Mouse (Mus musculus) MEL (cell line): ENCODE measurements around the gene Ccdc159. TPM values are rescaled to one million over a fixed set of nuclear protein-coding genes. Genes with fewer than 3 reads are reported as not detected.
A peak's percentile ranks its signal among the peaks of the same experiment; 100 is the strongest.

Experiments
- DNase-seq: peaks from one replicate; pipeline ENCODE4 v3.0.0; 2011; ENCODE audit warnings: low read depth, low spot score
- H3K27ac ChIP-seq: 2 replicates; pipeline ENCODE4 v1.5.1; 2012; ENCODE audit warnings: low read depth, mild to moderate bottlenecking, control low read depth, low read length, moderate library complexity; ENCODE audit not compliant: control insufficient read depth
- H3K27me3 ChIP-seq, 2 experiments: fragments of 150-350 bp in 1 of 2; sonication (generic) in 1 of 2; 2 replicates each; pipeline ENCODE4 v1.6.1; 2012; ENCODE audit warnings: low read length in 2 of 2, mild to moderate bottlenecking in 2 of 2, improper control_type of control experiment in 1 of 2, moderate library complexity in 1 of 2; ENCODE audit not compliant: insufficient read depth in 2 of 2, control insufficient read depth in 1 of 2
- H3K36me3 ChIP-seq, 2 experiments: 2 replicates each; pipeline ENCODE4 v1.6.1; 2012 to 2014; ENCODE audit warnings: low read length in 2 of 2, improper control_type of control experiment in 1 of 2, inconsistent platforms in 1 of 2, mild to moderate bottlenecking in 1 of 2; ENCODE audit not compliant: insufficient read depth in 2 of 2, control insufficient read depth in 1 of 2
- H3K4me1 ChIP-seq, 2 experiments: fragments of 150-350 bp in 1 of 2; sonication (generic) in 1 of 2; 2 replicates each; pipeline ENCODE4 v1.6.1; 2012; ENCODE audit warnings: low read length in 2 of 2, improper control_type of control experiment in 1 of 2, mild to moderate bottlenecking in 1 of 2; ENCODE audit not compliant: insufficient read depth in 2 of 2, control insufficient read depth in 1 of 2
- H3K4me3 ChIP-seq, 2 experiments: fragments of 150-350 bp in 1 of 2; sonication (generic) in 1 of 2; 2 replicates each; pipeline ENCODE4 v1.5.1; 2012; ENCODE audit warnings: low read depth in 2 of 2, low read length in 2 of 2, mild to moderate bottlenecking in 2 of 2, moderate library complexity in 2 of 2, control low read depth in 1 of 2, improper control_type of control experiment in 1 of 2; ENCODE audit not compliant: control insufficient read depth in 1 of 2, insufficient read depth in 1 of 2
- H3K79me2 ChIP-seq: 2 replicates; pipeline ENCODE4 v1.6.1; 2012; ENCODE audit warnings: mild to moderate bottlenecking, low read length, moderate library complexity; ENCODE audit not compliant: control insufficient read depth, poor library complexity, insufficient read depth
- H3K9ac ChIP-seq: 2 replicates; pipeline ENCODE4 v1.6.1; 2012; ENCODE audit warnings: low read depth, mild to moderate bottlenecking, control low read depth, low read length, moderate library complexity; ENCODE audit not compliant: control insufficient read depth, poor library complexity, severe bottlenecking
- H3K9me3 ChIP-seq: fragments of 150-350 bp; sonication (generic); replicated peaks from 2 replicates; pipeline ENCODE4 v1.6.1; 2012; ENCODE audit warnings: mild to moderate bottlenecking, low read length, improper control_type of control experiment, moderate library complexity; ENCODE audit not compliant: insufficient read depth
- BHLHE40 ChIP-seq: IDR thresholded peaks from 2 replicates; pipeline ENCODE4 v1.6.1; 2012; ENCODE audit warnings: low read depth, mild to moderate bottlenecking, inconsistent platforms, low read length, improper control_type of control experiment, borderline replicate concordance
- CHD1 ChIP-seq: IDR thresholded peaks from 2 replicates; pipeline ENCODE4 v1.6.1; 2012; ENCODE audit warnings: low read depth, mild to moderate bottlenecking, inconsistent platforms, low read length, improper control_type of control experiment
- CTCF ChIP-seq, 3 experiments: IDR thresholded peaks in 2 of 3; conservative IDR thresholded peaks in 1 of 3; 2 replicates each; pipeline ENCODE4 v1.5.1; 2011 to 2012; ENCODE audit warnings: low read length in 3 of 3, low read depth in 2 of 3, mild to moderate bottlenecking in 2 of 3, improper control_type of control experiment in 1 of 3, inconsistent platforms in 1 of 3, mixed read lengths in 1 of 3, moderate library complexity in 1 of 3; ENCODE audit not compliant: control insufficient read depth in 1 of 3, insufficient read depth in 1 of 3, poor library complexity in 1 of 3, severe bottlenecking in 1 of 3
- E2F4 ChIP-seq: IDR thresholded peaks from 2 replicates; pipeline ENCODE4 v1.6.1; 2011; ENCODE audit warnings: low read depth, low read length, improper control_type of control experiment, borderline replicate concordance
- ELF1 ChIP-seq: IDR thresholded peaks from 2 replicates; pipeline ENCODE4 v1.6.1; 2014; ENCODE audit warnings: low read depth, mild to moderate bottlenecking, inconsistent platforms, low read length, improper control_type of control experiment, moderate library complexity
- EP300 ChIP-seq, 2 experiments: IDR thresholded peaks; 2 replicates each; pipeline ENCODE4 v1.6.1; 2011; ENCODE audit warnings: improper control_type of control experiment in 2 of 2, low read length in 2 of 2, low read depth in 1 of 2, mild to moderate bottlenecking in 1 of 2
- ETS1 ChIP-seq: IDR thresholded peaks from 2 replicates; pipeline ENCODE4 v1.6.1; 2012; ENCODE audit warnings: low read depth, mild to moderate bottlenecking, inconsistent platforms, low read length, improper control_type of control experiment, moderate library complexity
- GABPA ChIP-seq: IDR thresholded peaks from 2 replicates; pipeline ENCODE4 v1.6.1; 2012; ENCODE audit warnings: low read depth, mild to moderate bottlenecking, inconsistent platforms, low read length, improper control_type of control experiment, moderate library complexity
- GATA1 ChIP-seq: IDR thresholded peaks from 2 replicates; pipeline ENCODE4 v1.6.1; 2011; ENCODE audit warnings: low read depth, low read length, improper control_type of control experiment
- JUND ChIP-seq: IDR thresholded peaks from 2 replicates; pipeline ENCODE4 v1.6.1; 2011; ENCODE audit warnings: low read depth, mild to moderate bottlenecking, improper control_type of control experiment, low read length
- MAFK ChIP-seq: IDR thresholded peaks from 2 replicates; pipeline ENCODE4 v1.6.1; 2011; ENCODE audit warnings: low read depth, mild to moderate bottlenecking, low read length, improper control_type of control experiment, borderline replicate concordance
- MAX ChIP-seq: IDR thresholded peaks from 2 replicates; pipeline ENCODE4 v1.6.1; 2011; ENCODE audit warnings: low read length, improper control_type of control experiment
- MAZ ChIP-seq: IDR thresholded peaks from 2 replicates; pipeline ENCODE4 v1.6.1; 2012; ENCODE audit warnings: low read depth, mild to moderate bottlenecking, inconsistent platforms, low read length, improper control_type of control experiment
- MEF2A ChIP-seq: IDR thresholded peaks from 2 replicates; pipeline ENCODE4 v1.6.1; 2014; ENCODE audit warnings: low read depth, mild to moderate bottlenecking, inconsistent platforms, low read length, improper control_type of control experiment; ENCODE audit not compliant: poor library complexity, insufficient replicate concordance, severe bottlenecking; ENCODE audit errors: extremely low read depth
- MXI1 ChIP-seq: IDR thresholded peaks from 2 replicates; pipeline ENCODE4 v1.6.1; 2011; ENCODE audit warnings: mild to moderate bottlenecking, low read depth, low read length, improper control_type of control experiment
- MYB ChIP-seq: IDR thresholded peaks from 2 replicates; pipeline ENCODE4 v1.6.1; 2011; ENCODE audit warnings: mild to moderate bottlenecking, low read depth, low read length, improper control_type of control experiment
- NELFE ChIP-seq: IDR thresholded peaks from 2 replicates; pipeline ENCODE4 v1.6.1; 2011; ENCODE audit warnings: low read depth, low read length, improper control_type of control experiment
- NRF1 ChIP-seq: IDR thresholded peaks from 2 replicates; pipeline ENCODE4 v1.6.1; 2014; ENCODE audit warnings: low read depth, mild to moderate bottlenecking, inconsistent platforms, low read length, improper control_type of control experiment, moderate library complexity; ENCODE audit not compliant: poor library complexity, insufficient read depth, severe bottlenecking
- POLR2A ChIP-seq, 2 experiments: IDR thresholded peaks; 2 replicates each; pipeline ENCODE4 v1.6.1; 2011 to 2012; ENCODE audit warnings: low read length in 2 of 2, mild to moderate bottlenecking in 2 of 2, control low read depth in 1 of 2, improper control_type of control experiment in 1 of 2, low read depth in 1 of 2, moderate library complexity in 1 of 2; ENCODE audit not compliant: control insufficient read depth in 1 of 2, insufficient read depth in 1 of 2, poor library complexity in 1 of 2
- POLR2AphosphoS2 ChIP-seq: IDR thresholded peaks from 2 replicates; pipeline ENCODE4 v1.6.1; 2011; ENCODE audit warnings: low read length, improper control_type of control experiment
- POLR2AphosphoS5 ChIP-seq: IDR thresholded peaks from 2 replicates; pipeline ENCODE4 v1.6.1; 2012; ENCODE audit warnings: low read depth, borderline replicate concordance, mild to moderate bottlenecking, inconsistent platforms, low read length, moderate library complexity, mixed read lengths
- RAD21 ChIP-seq: IDR thresholded peaks from 2 replicates; pipeline ENCODE4 v1.6.1; 2011; ENCODE audit warnings: mild to moderate bottlenecking, low read depth, low read length, improper control_type of control experiment
- RCOR1 ChIP-seq: IDR thresholded peaks from 2 replicates; pipeline ENCODE4 v1.6.1; 2012; ENCODE audit warnings: low read depth, mild to moderate bottlenecking, inconsistent platforms, low read length, improper control_type of control experiment
- SIN3A ChIP-seq: IDR thresholded peaks from 2 replicates; pipeline ENCODE4 v1.6.1; 2012; ENCODE audit warnings: low read length, improper control_type of control experiment, inconsistent platforms
- SMC3 ChIP-seq: IDR thresholded peaks from 2 replicates; pipeline ENCODE4 v1.6.1; 2011; ENCODE audit warnings: low read depth, low read length, improper control_type of control experiment
- TAL1 ChIP-seq: IDR thresholded peaks from 2 replicates; pipeline ENCODE4 v1.6.1; 2012; ENCODE audit warnings: mild to moderate bottlenecking, inconsistent platforms, low read length, moderate library complexity, mixed read lengths
- TBP ChIP-seq: IDR thresholded peaks from 2 replicates; pipeline ENCODE4 v1.8.0; 2011; ENCODE audit warnings: low read depth, low read length, improper control_type of control experiment
- TCF12 ChIP-seq: IDR thresholded peaks from 2 replicates; pipeline ENCODE4 v1.6.1; 2014; ENCODE audit warnings: low read depth, mild to moderate bottlenecking, inconsistent platforms, low read length, improper control_type of control experiment, moderate library complexity
- UBTF ChIP-seq: IDR thresholded peaks from 2 replicates; pipeline ENCODE4 v1.6.1; 2012; ENCODE audit warnings: low read depth, mild to moderate bottlenecking, inconsistent platforms, low read length, improper control_type of control experiment, moderate library complexity, borderline replicate concordance; ENCODE audit not compliant: insufficient read depth
- USF1 ChIP-seq: IDR thresholded peaks from 2 replicates; pipeline ENCODE4 v1.6.1; 2014; ENCODE audit warnings: low read depth, mild to moderate bottlenecking, inconsistent platforms, low read length, improper control_type of control experiment, moderate library complexity
- USF2 ChIP-seq, 2 experiments: IDR thresholded peaks; 2 replicates each; pipeline ENCODE4 v1.6.1; 2011 to 2012; ENCODE audit warnings: improper control_type of control experiment in 2 of 2, low read length in 2 of 2, borderline replicate concordance in 1 of 2, inconsistent platforms in 1 of 2, low read depth in 1 of 2, mild to moderate bottlenecking in 1 of 2; ENCODE audit not compliant: insufficient read depth in 1 of 2
- ZC3H11A ChIP-seq: IDR thresholded peaks from 2 replicates; pipeline ENCODE4 v1.6.1; 2012; ENCODE audit warnings: low read depth, mild to moderate bottlenecking, inconsistent platforms, low read length, improper control_type of control experiment
- ZKSCAN1 ChIP-seq: IDR thresholded peaks from 2 replicates; pipeline ENCODE4 v1.6.1; 2012; ENCODE audit warnings: low read depth, mild to moderate bottlenecking, inconsistent platforms, low read length, improper control_type of control experiment, moderate library complexity
- ZMIZ1 ChIP-seq: IDR thresholded peaks from 2 replicates; pipeline ENCODE4 v1.6.1; 2012; ENCODE audit warnings: low read depth, mild to moderate bottlenecking, inconsistent platforms, low read length, improper control_type of control experiment, moderate library complexity
- ZNF384 ChIP-seq: IDR thresholded peaks from 2 replicates; pipeline ENCODE4 v1.6.1; 2012; ENCODE audit warnings: low read depth, mild to moderate bottlenecking, inconsistent platforms, low read length, improper control_type of control experiment
- polyA plus RNA-seq, 2 experiments: library from polyadenylated mRNA; stranded (reverse) in 1 of 2; unstranded in 1 of 2; fragments of >175 nt in 1 of 2; fragments of >200 nt in 1 of 2; gene quantifications; 2 replicates each; pipeline versions ENCODE4 v1.2.1 to v1.2.4; 2012; ENCODE audit warnings: low replicate concordance in 2 of 2, low read depth in 1 of 2; ENCODE audit not compliant: insufficient read length in 2 of 2, insufficient read depth in 1 of 2, missing spikeins in 1 of 2
- total RNA-seq: library from RNA; depleted of rRNA; stranded (reverse); fragments of 300-350 nt; gene quantifications from 2 replicates; pipeline ENCODE4 v1.2.3, GENCODE M21; 2012; rRNA removed

Gene Ccdc159
- 1.0 and 1.4 TPM in 2 replicates for total RNA-seq
- polyA plus RNA-seq, result 1 to 10 TPM in 1 of 2 experiments, not detected in 1; 6.4 TPM

- Histone ChIP-seq H3K27me3 (no peaks in the 10 kb centered on the region), H3K9ac (peak within 1 kb of the TSS; percentile 64), H3K4me3 (peak within 1 kb of the TSS; percentile 50 to 82), H3K9me3 (no peaks in the 10 kb centered on the region), H3K27ac (peak within 1 kb of the TSS; percentile 36), H3K79me2 (peaks cover 8% of the 10 kb centered on the region), H3K36me3 (peaks cover 2 to 38% of the 10 kb centered on the region in 2 experiments), H3K4me1 (peaks cover 24 to 44% of the 10 kb centered on the region in 2 experiments)
- peak; percentile 100 for DNase-seq
- no peak for TF ChIP-seq RAD21
- peak; percentile 32; the same call in 1 of the 2 replicates for TF ChIP-seq MEF2A
- TF ChIP-seq NELFE, result peak; percentile 97
- 0 out of 2 replicates have a peak, but pooled peaks have one; percentile 61 for TF ChIP-seq UBTF
- no peak for TF ChIP-seq ZC3H11A
- no peak for TF ChIP-seq TAL1
- TF ChIP-seq SIN3A, result peak; percentile 97
- TF ChIP-seq MAFK, result no peak
- no peak for TF ChIP-seq GATA1
- no peak for TF ChIP-seq BHLHE40
- TF ChIP-seq MXI1, result peak; percentile 91
- no peak for TF ChIP-seq CTCF (IDR thresholded peaks at IDR 0.05 in 2 of 3, conservative IDR thresholded peaks at IDR 0.05 in 1 of 3; ENCODE audit: control insufficient read depth in 1 of 3, insufficient read depth in 1 of 3, low read depth in 2 of 3, low read length in 3 of 3, poor library complexity in 1 of 3, severe bottlenecking in 1 of 3)
- TF ChIP-seq POLR2AphosphoS2, result peak; percentile 92
- TF ChIP-seq POLR2A (IDR thresholded peaks at IDR 0.05; ENCODE audit: control insufficient read depth in 1 of 2, insufficient read depth in 1 of 2, low read depth in 1 of 2, low read length in 2 of 2, poor library complexity in 1 of 2), result peak in 1 of 2 experiments; percentile 98; a peak in 2 of 4 replicates
- peak; percentile 27; the same call in 1 of the 2 replicates for TF ChIP-seq SMC3
- TF ChIP-seq JUND, result no peak
- peak; percentile 75; the same call in 1 of the 2 replicates for TF ChIP-seq E2F4
- TF ChIP-seq ETS1, result peak; percentile 63; the same call in 1 of the 2 replicates
- no peak; the same call in 1 of the 2 replicates for TF ChIP-seq TCF12
- TF ChIP-seq NRF1, result peak; percentile 98
- TF ChIP-seq POLR2AphosphoS5, result no peak
- peak; percentile 90 for TF ChIP-seq ZMIZ1
- no peak for TF ChIP-seq MYB
- TF ChIP-seq EP300 (IDR thresholded peaks at IDR 0.05; ENCODE audit: low read depth in 1 of 2, low read length in 2 of 2), result peak in 1 of 2 experiments; percentile 38; a peak in 3 of 4 replicates
- TF ChIP-seq ZNF384, result no peak
- no peak for TF ChIP-seq USF2 (IDR thresholded peaks at IDR 0.05; ENCODE audit: borderline replicate concordance in 1 of 2, insufficient read depth in 1 of 2, low read depth in 1 of 2, low read length in 2 of 2)
- TF ChIP-seq USF1, result peak; percentile 33; the same call in 1 of the 2 replicates
- TF ChIP-seq RCOR1, result no peak; the same call in 1 of the 2 replicates
- TF ChIP-seq MAZ, result peak; percentile 95
- TF ChIP-seq MAX, result peak; percentile 60; the same call in 1 of the 2 replicates
- TF ChIP-seq ELF1, result peak; percentile 81; the same call in 1 of the 2 replicates
- TF ChIP-seq TBP, result peak; percentile 81
- no peak; the same call in 1 of the 2 replicates for TF ChIP-seq GABPA
- no peak for TF ChIP-seq CHD1
- TF ChIP-seq ZKSCAN1, result no peak
These were observed at the start of gene Ccdc159, which contains the start of gene Tmem205 for GRCm38 (mm10) chr9:21927208-21927753. Gene Ccdc159 (plus strand): TSS chr9:21927471. Gene Tmem205 (minus strand): TSS chr9:21927556.
